Mouse (Mus musculus) layer of hippocampus, adult 9-10 months (tissue): Measurements from ENCODE around the gene Bloc1s3.

ENCODE experiments used
- DNase-seq: peaks from one replicate; pipeline ENCODE4 v3.0.0; 2022; ENCODE audit warnings: low spot score

Bloc1s3 gene

GRCm38 (mm10) chr7:19508150-19508923 lies at the start of gene Bloc1s3, which contains the start of gene Trappc6a:
Gene Bloc1s3 (minus strand): TSS chr7:19508367.
Gene Trappc6a (plus strand): TSS chr7:19508395.
- peak; percentile 90 for DNase-seq

GRCm38 (mm10) chr7:19557086-19557485 lies 48.9 kb upstream of the Bloc1s3 start:
- DNase-seq = no peak

- no peak for DNase-seq
Measured at GRCm38 (mm10) chr7:19554168-19554567, 46.0 kb upstream of the Bloc1s3 start.

GRCm38 (mm10) chr7:19552443-19552842 lies 44.3 kb upstream of the Bloc1s3 start:
- no peak for DNase-seq

GRCm38 (mm10) chr7:19551634-19552033 lies 43.5 kb upstream of the Bloc1s3 start:
- no peak for DNase-seq

- no peak for DNase-seq
Measured at GRCm38 (mm10) chr7:19549394-19549793, 41.2 kb upstream of the Bloc1s3 start.

- DNase-seq = no peak
Measured at GRCm38 (mm10) chr7:19547344-19547969, 39.3 kb upstream of the Bloc1s3 start.

- no peak for DNase-seq
Measured at GRCm38 (mm10) chr7:19546007-19546406, 37.8 kb upstream of the Bloc1s3 start.

- no peak for DNase-seq
Measured at GRCm38 (mm10) chr7:19543584-19543983, 35.4 kb upstream of the Bloc1s3 start.

- no peak for DNase-seq
Measured at GRCm38 (mm10) chr7:19542155-19542691, 34.1 kb upstream of the Bloc1s3 start.

- DNase-seq = no peak
Measured at GRCm38 (mm10) chr7:19541681-19542154, 33.6 kb upstream of the Bloc1s3 start.

GRCm38 (mm10) chr7:19540771-19541566 lies 32.8 kb upstream of the Bloc1s3 start:
- no peak for DNase-seq

GRCm38 (mm10) chr7:19534676-19535075 lies 26.5 kb upstream of the Bloc1s3 start:
- no peak for DNase-seq

GRCm38 (mm10) chr7:19532240-19532639 lies 24.1 kb upstream of the Bloc1s3 start:
- no peak for DNase-seq

- DNase-seq = no peak
Measured at GRCm38 (mm10) chr7:19531077-19531476, 22.9 kb upstream of the Bloc1s3 start.

- no peak for DNase-seq
Measured at GRCm38 (mm10) chr7:19525105-19525481, 16.9 kb upstream of the Bloc1s3 start.

- DNase-seq = no peak
Measured at GRCm38 (mm10) chr7:19524420-19525104, 16.4 kb upstream of the Bloc1s3 start.

- DNase-seq = no peak
Measured at GRCm38 (mm10) chr7:19523757-19524419, 15.7 kb upstream of the Bloc1s3 start.

- no peak for DNase-seq
Measured at GRCm38 (mm10) chr7:19523017-19523756, 15.0 kb upstream of the Bloc1s3 start.

- no peak for DNase-seq
Measured at GRCm38 (mm10) chr7:19520032-19520431, 11.9 kb upstream of the Bloc1s3 start.
